Mouse (Mus musculus): ENCODE measurements around the gene Pgm1. TPM values are rescaled to one million over a fixed set of nuclear protein-coding genes. Genes with fewer than 3 reads are reported as not detected.
A peak's percentile ranks its signal among the peaks of the same experiment; 100 is the strongest.

Gene Pgm1
- polyA plus RNA-seq, 1 experiment from 2014 or later, result 63.5 TPM

DNA sequence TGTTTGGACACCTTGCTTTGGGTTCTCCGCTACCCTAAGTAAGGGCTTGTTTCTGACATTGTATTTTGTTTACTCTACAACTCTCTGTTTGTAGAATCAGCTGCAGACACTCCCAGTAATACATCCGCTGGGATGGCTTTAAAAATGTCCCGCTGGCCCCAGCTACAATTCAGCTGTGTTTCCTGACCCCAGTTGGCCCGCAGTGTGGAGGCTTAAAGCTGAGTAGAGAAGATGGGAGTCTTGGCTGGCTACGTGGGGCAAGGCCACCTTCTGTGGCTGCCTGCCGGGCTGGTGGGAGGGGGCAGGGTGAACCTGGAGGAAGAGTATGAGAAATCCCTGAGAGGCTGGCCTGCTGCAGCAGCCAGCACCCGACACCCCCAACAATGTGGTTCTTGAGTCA, 59.6 kb downstream of the Pgm1 start:
- Histone ChIP-seq H3K9me3 (replicated peaks; ENCODE audit: low read length) (no peaks in the 10 kb centered on the region), H3K4me2 (ENCODE audit: low read length) (no peak overlapping the region), H3K4me1 (replicated peaks; ENCODE audit: insufficient read depth, low read length) (no peaks in the 10 kb centered on the region), H3K36me3 (ENCODE audit: insufficient read depth, low read length) (no peaks in the 10 kb centered on the region), H3K9ac (ENCODE audit: low read depth, low read length) (no peak overlapping the region), H3K27ac (no peak overlapping the region), H3K27me3 (ENCODE audit: insufficient read depth, low read length) (no peaks in the 10 kb centered on the region), H3K4me3 (replicated peaks; ENCODE audit: low read depth, low read length) (no peak overlapping the region)
- 48% methylated on average over 7 of the region's 7 CpGs for WGBS
- DNase-seq (ENCODE audit: low spot score), result peak; percentile 73
- no peak for ATAC-seq (replicated peaks; ENCODE audit: low FRiP score, low read depth)
- no peak for TF ChIP-seq CTCF (IDR thresholded peaks at IDR 0.05; ENCODE audit: low read depth)

DNA sequence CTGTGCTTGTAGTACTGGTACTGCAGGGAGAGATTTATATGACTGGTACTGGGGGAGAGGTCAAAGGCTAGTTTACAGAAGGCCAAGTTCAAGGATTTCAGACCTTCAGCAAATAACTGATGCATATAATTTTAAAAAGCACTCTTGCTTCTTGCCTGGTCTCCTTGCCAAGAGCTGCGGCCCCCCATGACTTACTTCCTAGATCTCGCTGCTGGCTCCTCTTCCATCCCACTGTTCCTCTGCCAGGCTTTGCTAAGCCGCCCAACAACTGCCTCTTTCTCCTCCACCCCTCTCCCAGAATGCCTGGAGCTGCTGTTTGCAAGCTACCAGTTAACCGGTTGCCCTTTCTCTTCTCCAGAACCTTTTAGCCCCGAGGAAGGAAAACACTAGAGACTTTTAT, 71.8 kb downstream of the Pgm1 start:
- H3K4me1 ChIP-seq (replicated peaks; ENCODE audit: insufficient read depth, low read length), result no peaks in the 10 kb centered on the region
- no peaks in the 10 kb centered on the region for H3K27me3 ChIP-seq (ENCODE audit: insufficient read depth, low read length)
- DNase-seq (ENCODE audit: low spot score) (no peak), ATAC-seq (replicated peaks; ENCODE audit: low FRiP score, low read depth) (no peak)
- no peaks in the 10 kb centered on the region for H3K9me3 ChIP-seq (replicated peaks; ENCODE audit: low read length)
- TF ChIP-seq CTCF (IDR thresholded peaks at IDR 0.05; ENCODE audit: low read depth), result no peak
- no peak overlapping the region for H3K9ac ChIP-seq (ENCODE audit: low read depth, low read length)
- H3K27ac ChIP-seq, result no peak overlapping the region; the same call in 1 of the 2 replicates
- WGBS, result 45% methylated on average over 5 of the region's 5 CpGs
- no peaks in the 10 kb centered on the region for H3K36me3 ChIP-seq (ENCODE audit: insufficient read depth, low read length)
- no peak overlapping the region for H3K4me3 ChIP-seq (replicated peaks; ENCODE audit: low read depth, low read length)
- H3K4me2 ChIP-seq (ENCODE audit: low read length), result no peak overlapping the region

DNA sequence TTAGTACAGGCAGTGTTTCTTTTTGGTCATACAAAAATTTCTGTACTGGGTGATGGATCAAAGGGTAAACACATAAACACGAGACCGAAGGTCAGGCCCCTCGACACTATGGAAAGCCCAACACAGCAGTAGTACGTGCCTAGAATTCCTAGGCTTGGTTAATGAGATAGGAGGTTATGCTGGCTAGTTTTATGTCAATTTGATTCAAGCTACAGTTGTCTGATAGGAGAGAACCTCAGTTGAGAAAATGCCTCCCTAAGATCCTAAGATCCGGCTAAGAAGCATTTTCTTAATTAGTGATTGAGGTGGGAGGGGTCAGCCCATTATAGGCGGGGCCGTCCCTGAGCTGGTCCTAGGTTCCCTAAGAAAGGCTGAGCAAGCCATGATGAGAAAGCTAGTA, 72.6 kb downstream of the Pgm1 start:
- Histone ChIP-seq H3K4me1 (replicated peaks; ENCODE audit: insufficient read depth, low read length) (no peaks in the 10 kb centered on the region), H3K27me3 (ENCODE audit: insufficient read depth, low read length) (no peaks in the 10 kb centered on the region), H3K9me3 (replicated peaks; ENCODE audit: low read length) (no peaks in the 10 kb centered on the region), H3K4me2 (ENCODE audit: low read length) (no peak overlapping the region), H3K36me3 (ENCODE audit: insufficient read depth, low read length) (no peaks in the 10 kb centered on the region), H3K4me3 (replicated peaks; ENCODE audit: low read depth, low read length) (no peak overlapping the region), H3K27ac (no peak overlapping the region), H3K9ac (ENCODE audit: low read depth, low read length) (no peak overlapping the region)
- 39% methylated on average over 7 of the region's 7 CpGs for WGBS
- no peak for DNase-seq (ENCODE audit: low spot score)
- ATAC-seq (replicated peaks; ENCODE audit: low FRiP score, low read depth), result no peak; the same call in 1 of the 2 replicates
- TF ChIP-seq CTCF (IDR thresholded peaks at IDR 0.05; ENCODE audit: low read depth), result no peak

DNA sequence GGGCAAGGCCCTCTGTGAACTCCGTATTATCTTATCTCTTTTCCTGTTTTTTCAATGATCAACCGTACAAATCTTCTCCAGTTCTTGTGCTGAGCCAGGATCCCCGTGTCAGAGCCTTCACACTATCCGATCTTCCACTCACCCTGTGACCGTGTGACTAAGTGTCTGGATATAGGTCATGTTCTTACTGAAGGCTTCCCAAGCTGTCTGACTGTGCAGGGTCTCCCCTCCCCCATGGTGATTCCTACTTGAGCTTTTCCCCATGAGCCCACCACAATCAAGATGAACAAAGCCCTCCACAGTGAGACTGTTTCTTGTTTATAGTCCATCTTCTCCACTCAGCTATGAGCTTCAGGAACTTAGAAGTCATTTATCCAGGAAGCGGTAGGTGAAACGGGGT, 78.5 kb downstream of the Pgm1 start:
- no peak for TF ChIP-seq CTCF (IDR thresholded peaks at IDR 0.05; ENCODE audit: low read depth)
- H3K4me2 ChIP-seq (ENCODE audit: low read length), result no peak overlapping the region
- no peaks in the 10 kb centered on the region for H3K9me3 ChIP-seq (replicated peaks; ENCODE audit: low read length)
- no peak overlapping the region for H3K27ac ChIP-seq
- no peak overlapping the region for H3K4me3 ChIP-seq (replicated peaks; ENCODE audit: low read depth, low read length)
- no peak for ATAC-seq (replicated peaks; ENCODE audit: low FRiP score, low read depth)
- no peaks in the 10 kb centered on the region for H3K4me1 ChIP-seq (replicated peaks; ENCODE audit: insufficient read depth, low read length)
- no peaks in the 10 kb centered on the region for H3K36me3 ChIP-seq (ENCODE audit: insufficient read depth, low read length)
- 63% methylated on average over 7 of the region's 7 CpGs for whole genome bisulfite sequencing
- H3K27me3 ChIP-seq (ENCODE audit: insufficient read depth, low read length), result no peaks in the 10 kb centered on the region
- H3K9ac ChIP-seq (ENCODE audit: low read depth, low read length), result no peak overlapping the region
- DNase-seq (ENCODE audit: low spot score), result no peak

DNA sequence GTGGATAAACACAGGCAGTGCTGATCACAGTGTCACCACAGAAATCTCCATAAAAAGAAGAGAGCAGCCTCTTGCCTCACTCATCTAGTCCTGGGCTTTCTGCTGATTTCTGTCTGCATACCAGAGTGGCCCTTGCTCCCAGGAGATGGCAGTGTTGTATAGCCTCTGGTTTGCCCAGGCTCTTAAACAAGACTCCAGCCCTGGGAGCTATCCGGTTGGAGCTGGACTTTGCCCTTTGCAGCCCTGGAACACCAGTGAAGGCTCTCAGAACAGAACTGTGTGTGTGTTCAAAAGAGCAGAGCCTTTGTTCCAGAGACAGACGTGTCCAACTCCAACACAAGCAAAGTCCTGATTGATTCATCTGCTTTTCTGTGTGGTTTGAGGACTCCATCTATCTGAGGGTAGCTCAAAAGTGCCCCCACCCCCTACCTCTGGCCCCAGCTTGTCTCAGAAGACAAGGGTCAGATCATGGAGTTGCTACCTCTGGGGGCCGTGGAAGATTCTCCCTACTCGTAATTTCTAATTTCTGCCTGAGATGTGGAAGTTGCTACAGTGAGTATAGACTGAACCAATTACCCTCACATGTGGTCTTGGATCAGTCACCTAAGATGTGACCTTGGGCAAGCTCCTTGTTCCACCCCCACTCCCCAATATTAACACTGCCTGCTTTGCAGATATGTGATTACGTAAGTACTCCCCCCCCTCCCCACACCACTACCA, 79.3 kb downstream of the Pgm1 start:
- Histone ChIP-seq H3K27me3 (ENCODE audit: insufficient read depth, low read length) (no peaks in the 10 kb centered on the region), H3K9me3 (replicated peaks; ENCODE audit: low read length) (no peaks in the 10 kb centered on the region), H3K4me2 (ENCODE audit: low read length) (no peak overlapping the region), H3K4me1 (replicated peaks; ENCODE audit: insufficient read depth, low read length) (no peaks in the 10 kb centered on the region), H3K4me3 (replicated peaks; ENCODE audit: low read depth, low read length) (no peak overlapping the region), H3K27ac (peak overlapping the region; percentile 67; the same call in 1 of the 2 replicates), H3K36me3 (ENCODE audit: insufficient read depth, low read length) (no peaks in the 10 kb centered on the region), H3K9ac (ENCODE audit: low read depth, low read length) (no peak overlapping the region)
- peak; percentile 86 for ATAC-seq (replicated peaks; ENCODE audit: low FRiP score, low read depth)
- 40% methylated on average over 5 of the region's 5 CpGs for whole genome bisulfite sequencing
- DNase-seq (ENCODE audit: low spot score), result peak; percentile 93
- TF ChIP-seq CTCF (IDR thresholded peaks at IDR 0.05; ENCODE audit: low read depth), result peak; percentile 93

DNA sequence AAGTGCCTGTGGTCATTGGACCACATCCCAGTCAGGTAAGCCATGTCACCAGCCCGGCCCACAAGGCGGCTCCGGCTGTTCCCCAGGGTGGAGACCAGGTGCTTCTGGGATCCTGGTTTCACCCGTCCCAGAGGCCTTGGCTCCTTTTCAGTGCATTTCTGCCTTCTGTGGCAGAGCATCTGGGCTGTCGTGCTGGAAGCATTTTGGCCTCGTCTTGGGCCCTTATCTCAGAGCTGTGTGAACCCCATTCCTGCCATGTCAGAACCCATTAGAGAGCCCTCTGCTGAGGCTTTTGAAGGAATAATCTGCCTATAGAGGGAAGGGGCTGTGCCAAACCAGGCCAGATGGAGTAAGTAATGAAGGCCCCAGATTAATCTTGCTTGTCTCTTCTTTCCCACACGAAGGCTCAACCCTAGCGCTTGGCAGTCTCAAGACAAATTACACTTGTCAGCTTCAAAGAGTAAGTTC, 80.0 kb downstream of the Pgm1 start:
- 47% methylated on average over 8 of the region's 8 CpGs for WGBS
- no peaks in the 10 kb centered on the region for H3K9me3 ChIP-seq (replicated peaks; ENCODE audit: low read length)
- no peak for TF ChIP-seq CTCF (IDR thresholded peaks at IDR 0.05; ENCODE audit: low read depth)
- ATAC-seq (replicated peaks; ENCODE audit: low FRiP score, low read depth), result no peak; the same call in 1 of the 2 replicates
- no peaks in the 10 kb centered on the region for H3K4me1 ChIP-seq (replicated peaks; ENCODE audit: insufficient read depth, low read length)
- H3K36me3 ChIP-seq (ENCODE audit: insufficient read depth, low read length), result no peaks in the 10 kb centered on the region
- H3K27me3 ChIP-seq (ENCODE audit: insufficient read depth, low read length), result no peaks in the 10 kb centered on the region
- no peak overlapping the region for H3K4me2 ChIP-seq (ENCODE audit: low read length)
- H3K9ac ChIP-seq (ENCODE audit: low read depth, low read length), result 0 out of 2 replicates have a peak overlapping the region, but pooled peaks have one; percentile 1
- H3K27ac ChIP-seq, result no peak overlapping the region
- peak; percentile 39 for DNase-seq (ENCODE audit: low spot score)
- no peak overlapping the region for H3K4me3 ChIP-seq (replicated peaks; ENCODE audit: low read depth, low read length)

Data from kidney, postnatal 0 days (tissue).